18 mouse cellular contexts compared by ENCODE assay signal in genomic region chr11:90873122-90873521, GRCm38 (mm10).
"Had no signal": no experiment of that assay in that cellular context is flagged by ENCODE, and none has a peak within 500 bp of the region (broad histone marks: within the 10 kb centered on the region; RNA-seq: fewer than 3 reads in every experiment).

No protein-coding gene starts in this region.

- ATAC-seq: hindbrain, embryonic 16.5 days; inflammation-experienced regulatory T-cells, adult 6 months; intestine, embryonic 15.5 days; intestine, postnatal 0 days had no signal

- DNase-seq: gastrocnemius, adult 2 months; gastrocnemius, postnatal 10 days; gastrocnemius, postnatal 36 days; heart, adult 11 months; heart, adult 2 months; heart, postnatal 14 days; heart, postnatal 36 days; kidney, adult 18-20 months; kidney, adult 8-10 months; kidney, postnatal 10 days; kidney, postnatal 25 days; kidney, postnatal 4 days; liver; liver, embryonic 13.5 days had no signal
